Mouse (Mus musculus): ENCODE data around the gene Dhrs7. TPM values are rescaled to one million over a fixed set of nuclear protein-coding genes. Genes with fewer than 3 reads are reported as not detected.

Gene Dhrs7
- total RNA-seq, 2 experiments from 2014 or later: 129 to 142 TPM

- peak; percentile 74 for DNase-seq
Observed at GRCm38 (mm10) chr12:72664020-72664734, 532 bp downstream of the Dhrs7 start.

GRCm38 (mm10) chr12:72655775-72656174 lies 8.9 kb downstream of the Dhrs7 start:
- DNase-seq: no peak

GRCm38 (mm10) chr12:72654698-72655097 lies 10.0 kb downstream of the Dhrs7 start:
- peak; percentile 77 for DNase-seq

- no peak for DNase-seq
Observed at GRCm38 (mm10) chr12:72649611-72650330, 14.9 kb downstream of the Dhrs7 start, which contains the start of gene Gm4756. Gm4756 (minus strand) TSS chr12:72649661.

GRCm38 (mm10) chr12:72648921-72649320 lies 15.8 kb downstream of the Dhrs7 start:
- DNase-seq: no peak

- DNase-seq: no peak
Observed at GRCm38 (mm10) chr12:72638025-72638424, 26.7 kb downstream of the Dhrs7 start.

- no peak for DNase-seq
Observed at GRCm38 (mm10) chr12:72628751-72629150, 36.0 kb downstream of the Dhrs7 start.

GRCm38 (mm10) chr12:72622853-72623496 lies 41.7 kb downstream of the Dhrs7 start:
- no peak for DNase-seq

- DNase-seq: no peak
Observed at GRCm38 (mm10) chr12:72621441-72621840, 43.3 kb downstream of the Dhrs7 start.

GRCm38 (mm10) chr12:72620856-72621255 lies 43.9 kb downstream of the Dhrs7 start:
- no peak for DNase-seq

- DNase-seq: no peak
Observed at GRCm38 (mm10) chr12:72612053-72612452, 52.7 kb downstream of the Dhrs7 start.

Other genes with a start within 250 kb of the Dhrs7 start
- gene Lrrc9, start 223.0 kb downstream of the Dhrs7 start, total RNA-seq (2021): 1 to 10 TPM; 2.1 to 3.2 TPM
- 1 to 10 TPM; 5.5 to 5.8 TPM for gene Pcnx4, start 128.5 kb downstream of the Dhrs7 start, total RNA-seq (2021)
- not detected for gene Gm4756, start 15.2 kb downstream of the Dhrs7 start, total RNA-seq (2021)
- 100 to 1,000 TPM; 252 to 260 TPM for gene Ppm1a, start 92.5 kb upstream of the Dhrs7 start, total RNA-seq (2021)

All from adrenal gland, postnatal 10 days (tissue).